17 mouse cellular contexts compared by ENCODE assay signal in genomic region chr2:32636617-32637016, GRCm38 (mm10). TPM values are rescaled to one million over a fixed set of nuclear protein-coding genes. Genes with fewer than 3 reads are reported as not detected.
A peak's percentile ranks its signal among the peaks of the same experiment; 100 is the strongest.
DNase-seq lines count a peak whose midpoint lies in the region; ATAC-seq and TF ChIP-seq lines count a peak whose summit lies in the region.
"Had no signal": no experiment of that assay in that cellular context is flagged by ENCODE, and none has a peak within 500 bp of the region (broad histone marks: within the 10 kb centered on the region; RNA-seq: fewer than 3 reads in every experiment).

No protein-coding gene starts in this region.

- no peak for TF ChIP-seq CTCF in heart, adult 2 months (IDR thresholded peaks at IDR 0.05)
- no peak for TF ChIP-seq CTCF in stomach, postnatal 0 days (IDR thresholded peaks at IDR 0.05; ENCODE audit: low read depth)

- no peak for DNase-seq in heart, adult 2 months
- no peak for DNase-seq in heart, adult 18-20 months
- no peak for DNase-seq in kidney, postnatal 10 days
- DNase-seq in stomach, postnatal 0 days (ENCODE audit: low spot score): no peak
- DNase-seq in adrenal gland, postnatal 14 days: no peak
- no peak for DNase-seq in lung, postnatal 14 days
- DNase-seq: adrenal gland, postnatal 36 days; cerebellum, postnatal 14 days; gastrocnemius, postnatal 10 days; kidney, adult 2 months; layer of hippocampus, adult 9-11 months; right cerebral cortex, postnatal 14 days had no signal

- no peaks in the 10 kb centered on the region for H3K79me2 ChIP-seq in heart, adult 2 months (replicated peaks; ENCODE audit: control insufficient read depth, insufficient read depth, low read length)

- H3K4me2 ChIP-seq in kidney, embryonic 14.5 days (replicated peaks; ENCODE audit: low read depth, low read length): no peak overlapping the region
- H3K4me2 ChIP-seq in stomach, embryonic 15.5 days: no peak overlapping the region
- no peak overlapping the region for H3K4me2 ChIP-seq in stomach, postnatal 0 days (replicated peaks; ENCODE audit: low read depth)
- H3K4me2 ChIP-seq: hindbrain, embryonic 14.5 days had no signal

- TF ChIP-seq EP300 in heart, adult 2 months (IDR thresholded peaks at IDR 0.05; ENCODE audit: insufficient read depth, low read depth, low read length): no peak
- TF ChIP-seq EP300 in stomach, postnatal 0 days (optimal IDR thresholded peaks at IDR 0.05): no peak

- H3K36me3 ChIP-seq in heart, adult 2 months (ENCODE audit: control insufficient read depth, insufficient read depth, low read length): no peaks in the 10 kb centered on the region
- no peaks in the 10 kb centered on the region for H3K36me3 ChIP-seq in kidney, embryonic 14.5 days (ENCODE audit: control insufficient read depth, insufficient read depth, low read length)
- H3K36me3 ChIP-seq in stomach, embryonic 15.5 days: no peaks in the 10 kb centered on the region
- no peaks in the 10 kb centered on the region for H3K36me3 ChIP-seq in stomach, postnatal 0 days (ENCODE audit: control insufficient read depth, insufficient read depth, low read length)

- TF ChIP-seq POLR2A in heart, adult 2 months (IDR thresholded peaks at IDR 0.05; ENCODE audit: insufficient read depth, low read depth, low read length): no peak

- no peak overlapping the region for H3K9ac ChIP-seq in heart, adult 2 months (ENCODE audit: low read depth, low read length)
- H3K9ac ChIP-seq in kidney, embryonic 14.5 days (ENCODE audit: low read depth, low read length): no peak overlapping the region
- no peak overlapping the region for H3K9ac ChIP-seq in stomach, embryonic 15.5 days
- H3K9ac ChIP-seq in stomach, postnatal 0 days (ENCODE audit: low read length): no peak overlapping the region
- H3K9ac ChIP-seq: hindbrain, embryonic 14.5 days had no signal

- H3K4me3 ChIP-seq in heart, adult 2 months: no peak overlapping the region
- H3K4me3 ChIP-seq in kidney, embryonic 14.5 days (ENCODE audit: low read length): no peak overlapping the region
- no peak overlapping the region for H3K4me3 ChIP-seq in stomach, embryonic 15.5 days (replicated peaks)
- H3K4me3 ChIP-seq in stomach, postnatal 0 days (ENCODE audit: low read depth, low read length): no peak overlapping the region

- no peak for ATAC-seq in kidney, embryonic 14.5 days (ENCODE audit: low FRiP score, low TSS enrichment)
- no peak for ATAC-seq in stomach, embryonic 15.5 days (ENCODE audit: insufficient read depth, low FRiP score, low read depth)
- no peak for ATAC-seq in stomach, postnatal 0 days (ENCODE audit: low FRiP score, low TSS enrichment)
- ATAC-seq: forebrain, embryonic 16.5 days; midbrain, embryonic 16.5 days had no signal

- intact Hi-C loops in heart, adult 2 months (cut with DNase I): no loop called here

- H3K27me3 ChIP-seq in heart, adult 2 months (ENCODE audit: control insufficient read depth, insufficient read depth, low read length): no peaks in the 10 kb centered on the region
- H3K27me3 ChIP-seq in kidney, embryonic 14.5 days (ENCODE audit: control insufficient read depth, insufficient read depth, low read length): no peaks in the 10 kb centered on the region
- H3K27me3 ChIP-seq in stomach, embryonic 15.5 days (replicated peaks): no peaks in the 10 kb centered on the region
- no peaks in the 10 kb centered on the region for H3K27me3 ChIP-seq in stomach, postnatal 0 days (ENCODE audit: control insufficient read depth, insufficient read depth, low read length)

- no peaks in the 10 kb centered on the region for H3K9me3 ChIP-seq in kidney, embryonic 14.5 days (ENCODE audit: control insufficient read depth, low read length)
- no peaks in the 10 kb centered on the region for H3K9me3 ChIP-seq in stomach, embryonic 15.5 days
- no peaks in the 10 kb centered on the region for H3K9me3 ChIP-seq in stomach, postnatal 0 days (ENCODE audit: control insufficient read depth, low read length)

- 69% methylated on average over 7 of the region's 7 CpGs for WGBS in heart, adult 2 months
- WGBS in kidney, embryonic 14.5 days: 71% methylated on average over 7 of the region's 7 CpGs
- WGBS in stomach, embryonic 15.5 days: 81% methylated on average over 7 of the region's 7 CpGs
- 77% methylated on average over 7 of the region's 7 CpGs for WGBS in stomach, postnatal 0 days

- H3K4me1 ChIP-seq in heart, adult 2 months (ENCODE audit: control insufficient read depth, insufficient read depth, low read length): peaks cover 28% of the 10 kb centered on the region
- peaks cover 16% of the 10 kb centered on the region for H3K4me1 ChIP-seq in kidney, embryonic 14.5 days (ENCODE audit: control insufficient read depth, insufficient read depth, low read length)
- peaks cover 11% of the 10 kb centered on the region for H3K4me1 ChIP-seq in stomach, embryonic 15.5 days
- H3K4me1 ChIP-seq in stomach, postnatal 0 days (replicated peaks; ENCODE audit: control insufficient read depth, insufficient read depth): no peaks in the 10 kb centered on the region

- peak overlapping the region; percentile 80 for H3K27ac ChIP-seq in heart, adult 2 months
- H3K27ac ChIP-seq in kidney, embryonic 14.5 days (ENCODE audit: low read depth, low read length): peak overlapping the region; percentile 21; the same call in 1 of the 2 replicates
- H3K27ac ChIP-seq in stomach, embryonic 15.5 days: peak overlapping the region; percentile 40; the same call in 1 of the 2 replicates
- H3K27ac ChIP-seq in stomach, postnatal 0 days (replicated peaks): no peak overlapping the region
- H3K27ac ChIP-seq: hindbrain, embryonic 14.5 days had no signal

RNA-seq across cellular contexts. Expression of gene Eng, which starts 9.8 kb away (rescaled TPM):
- total RNA-seq in heart, adult 2 months (2021): 100 to 1,000 TPM; 113 to 122 TPM
- polyA plus RNA-seq in heart, adult 2 months (2012; rRNA removed): 230 and 239 TPM in 2 replicates
- total RNA-seq in heart, adult 18-20 months (2021): 100 to 1,000 TPM in 1 of 2 experiments, 10 to 100 TPM in 1; 95.1 to 106 TPM
- 34.1 and 55.9 TPM in 2 replicates for polyA plus RNA-seq in kidney, embryonic 14.5 days (2014; fragmentation: Nextera tagmentation; extraction: Ambion mirVana)
- 59.6 and 65.3 TPM in 2 replicates for polyA plus RNA-seq in stomach, embryonic 15.5 days (2015; fragmentation: Nextera tagmentation; extraction: Ambion mirVana)
- polyA plus RNA-seq in stomach, postnatal 0 days (2015; fragmentation: Nextera tagmentation; extraction: Ambion mirVana): 23.0 and 23.3 TPM in 2 replicates
- 105 and 106 TPM in 2 replicates for total RNA-seq in adrenal gland, postnatal 14 days (2021)

RNA-seq across cellular contexts. Expression of gene Ak1, which starts 15.1 kb away (rescaled TPM):
- 100 to 1,000 TPM; 606 to 670 TPM for total RNA-seq in heart, adult 2 months (2021)
- 584 and 623 TPM in 2 replicates for polyA plus RNA-seq in heart, adult 2 months (2012; rRNA removed)
- 100 to 1,000 TPM; 654 to 691 TPM for total RNA-seq in heart, adult 18-20 months (2021)
- polyA plus RNA-seq in kidney, embryonic 14.5 days (2014; fragmentation: Nextera tagmentation; extraction: Ambion mirVana): 22.1 and 25.5 TPM in 2 replicates
- polyA plus RNA-seq in stomach, embryonic 15.5 days (2015; fragmentation: Nextera tagmentation; extraction: Ambion mirVana): 21.8 and 22.1 TPM in 2 replicates
- 21.8 and 26.1 TPM in 2 replicates for polyA plus RNA-seq in stomach, postnatal 0 days (2015; fragmentation: Nextera tagmentation; extraction: Ambion mirVana)
- 53.2 and 61.4 TPM in 2 replicates for total RNA-seq in adrenal gland, postnatal 14 days (2021)

RNA-seq across cellular contexts. Expression of gene St6galnac6, which starts 37.1 kb away (rescaled TPM):
- total RNA-seq in heart, adult 2 months (2021): 100 to 1,000 TPM; 107 to 125 TPM
- 129 and 174 TPM in 2 replicates for polyA plus RNA-seq in heart, adult 2 months (2012; rRNA removed)
- 100 to 1,000 TPM; 108 to 117 TPM for total RNA-seq in heart, adult 18-20 months (2021)
- 7.0 and 8.7 TPM in 2 replicates for polyA plus RNA-seq in kidney, embryonic 14.5 days (2014; fragmentation: Nextera tagmentation; extraction: Ambion mirVana)
- 17.4 and 19.7 TPM in 2 replicates for polyA plus RNA-seq in stomach, embryonic 15.5 days (2015; fragmentation: Nextera tagmentation; extraction: Ambion mirVana)
- 9.1 and 11.3 TPM in 2 replicates for polyA plus RNA-seq in stomach, postnatal 0 days (2015; fragmentation: Nextera tagmentation; extraction: Ambion mirVana)
- total RNA-seq in adrenal gland, postnatal 14 days (2021): 54.1 and 56.5 TPM in 2 replicates

RNA-seq across cellular contexts. Expression of gene St6galnac4, which starts 49.7 kb away (rescaled TPM):
- total RNA-seq in heart, adult 2 months (2021): 10 to 100 TPM; 16.2 to 17.8 TPM
- 25.2 and 28.6 TPM in 2 replicates for polyA plus RNA-seq in heart, adult 2 months (2012; rRNA removed)
- 10 to 100 TPM; 14.7 to 16.1 TPM for total RNA-seq in heart, adult 18-20 months (2021)
- polyA plus RNA-seq in kidney, embryonic 14.5 days (2014; fragmentation: Nextera tagmentation; extraction: Ambion mirVana): 15.6 and 20.0 TPM in 2 replicates
- 18.3 and 20.3 TPM in 2 replicates for polyA plus RNA-seq in stomach, embryonic 15.5 days (2015; fragmentation: Nextera tagmentation; extraction: Ambion mirVana)
- polyA plus RNA-seq in stomach, postnatal 0 days (2015; fragmentation: Nextera tagmentation; extraction: Ambion mirVana): 7.4 and 7.7 TPM in 2 replicates
- total RNA-seq in adrenal gland, postnatal 14 days (2021): 12.0 and 13.5 TPM in 2 replicates

Comparison
In these comparisons a context has a peak if more than half of its experiments do, and no peak if none do; other contexts are left out.
1. RNA of gene Ak1, which starts 15.1 kb away (polyA plus RNA-seq): 584 to 623 TPM in heart, adult 2 months; 22.1 to 25.5 TPM in kidney, embryonic 14.5 days, 21.8 to 26.1 TPM in stomach, postnatal 0 days and 21.8 to 22.1 TPM in stomach, embryonic 15.5 days; every median in the first group is over 10 times any median in the second.